In genomic region chrX:76201366-76201765, GRCm38 (mm10) we compare ENCODE assay signal across 9 mouse cellular contexts.
DNase-seq lines count a peak whose midpoint lies in the region; ATAC-seq and TF ChIP-seq lines count a peak whose summit lies in the region.
"Had no signal": no experiment of that assay in that cellular context is flagged by ENCODE, and none has a peak within 500 bp of the region (broad histone marks: within the 10 kb centered on the region; RNA-seq: fewer than 3 reads in every experiment).

No protein-coding gene starts in this region.

- ATAC-seq in inflammation-experienced regulatory T-cells, adult 6 months: no peak

- WGBS in heart, embryonic 10.5 days: 16% methylated on average over 4 of the region's 4 CpGs

- no peak overlapping the region for H3K4me3 ChIP-seq in heart, embryonic 10.5 days
- no peak overlapping the region for H3K4me3 ChIP-seq in left cerebral cortex, adult 2 months
- H3K4me3 ChIP-seq: neural tube, embryonic 12.5 days had no signal

- intact Hi-C loops in heart, postnatal 10 days (cut with DNase I): loop anchor here (1.0 to 5.0 kb wide), 3 partner anchors 329 to 529 kb away; no protein-coding TSS in a partner anchor
- intact Hi-C loops in left cerebral cortex, adult 2 months (cut with DNase I): loop anchor here (2.0 kb wide), 2 partner anchors 327 to 529 kb away; partner anchors contain the start of gene Pls3

- no peaks in the 10 kb centered on the region for H3K4me1 ChIP-seq in heart, embryonic 10.5 days
- H3K4me1 ChIP-seq: neural tube, embryonic 12.5 days had no signal

- no peaks in the 10 kb centered on the region for H3K9me3 ChIP-seq in heart, embryonic 10.5 days
- H3K9me3 ChIP-seq: neural tube, embryonic 12.5 days had no signal

- peak; percentile 16 to 55 for DNase-seq in heart, adult 18-20 months
- DNase-seq in heart, embryonic 10.5 days (ENCODE audit: low spot score): no peak
- peak; percentile 56 for DNase-seq in A20 (ENCODE audit: low read depth, low spot score)
- DNase-seq in adrenal gland, postnatal 25 days: peak; percentile 9
- DNase-seq in heart, postnatal 10 days: peak; percentile 38 to 50
- DNase-seq in left cerebral cortex, adult 2 months (ENCODE audit: extremely low spot score in 1 of 2, low spot score in 2 of 2): peak; percentile 17 to 38
- peak; percentile 64 for DNase-seq in retina, embryonic 14.5 days (ENCODE audit: low spot score)

- no peak overlapping the region for H3K27ac ChIP-seq in heart, embryonic 10.5 days
- no peak overlapping the region for H3K27ac ChIP-seq in left cerebral cortex, adult 2 months
- H3K27ac ChIP-seq: neural tube, embryonic 12.5 days had no signal

- TF ChIP-seq CTCF in left cerebral cortex, adult 2 months (IDR thresholded peaks at IDR 0.05): peak; percentile 71

- H3K36me3 ChIP-seq in heart, embryonic 10.5 days: no peaks in the 10 kb centered on the region
- H3K36me3 ChIP-seq: neural tube, embryonic 12.5 days had no signal

- no peaks in the 10 kb centered on the region for H3K27me3 ChIP-seq in heart, embryonic 10.5 days (ENCODE audit: insufficient read depth, poor library complexity, severe bottlenecking)
- H3K27me3 ChIP-seq: neural tube, embryonic 12.5 days had no signal
